Mouse (Mus musculus) neural tube, embryonic 15.5 days (tissue): Measurements from ENCODE around the gene Defb46. TPM values are rescaled to one million over a fixed set of nuclear protein-coding genes. Genes with fewer than 3 reads are reported as not detected.

Source experiments
- ATAC-seq: fragments of 200-750 bp; cut with Nextera tagmentation; 2 replicates; pipeline ENCODE4 v1.8.0; 2017; ENCODE audit warnings: mild to moderate bottlenecking, moderate TSS enrichment, moderate library complexity; ENCODE audit not compliant: low FRiP score
- H3K27ac ChIP-seq: fragments of 300-500 bp; sonication (generic); replicated peaks from 2 replicates; pipeline ENCODE4 v1.5.1; 2015; ENCODE audit warnings: mild to moderate bottlenecking, inconsistent platforms
- H3K27me3 ChIP-seq: fragments of 300-500 bp; sonication (generic); replicated peaks from 2 replicates; pipeline ENCODE4 v1.6.1; 2015; ENCODE audit warnings: inconsistent platforms
- H3K36me3 ChIP-seq: fragments of 300-500 bp; sonication (generic); 2 replicates; pipeline ENCODE4 v1.6.1; 2015; ENCODE audit warnings: inconsistent platforms
- H3K4me1 ChIP-seq: fragments of 300-500 bp; sonication (generic); 2 replicates; pipeline ENCODE4 v1.6.1; 2015; ENCODE audit warnings: inconsistent platforms
- H3K4me2 ChIP-seq: fragments of 300-500 bp; sonication (generic); 2 replicates; pipeline ENCODE4 v1.6.1; 2015; ENCODE audit warnings: inconsistent platforms, mild to moderate bottlenecking, moderate library complexity
- H3K4me3 ChIP-seq: fragments of 300-500 bp; sonication (generic); replicated peaks from 2 replicates; pipeline ENCODE4 v1.5.1; 2015; ENCODE audit warnings: mild to moderate bottlenecking, inconsistent platforms
- H3K9ac ChIP-seq: fragments of 300-500 bp; sonication (generic); replicated peaks from 2 replicates; pipeline ENCODE4 v1.6.1; 2015; ENCODE audit warnings: mild to moderate bottlenecking, inconsistent platforms
- H3K9me3 ChIP-seq: fragments of 300-500 bp; sonication (generic); replicated peaks from 2 replicates; pipeline ENCODE4 v1.6.1; 2016; ENCODE audit warnings: inconsistent platforms
- WGBS: fragments of 180-500 bp; shearing (Covaris S2); methylation state at CpG from one replicate; pipeline ENCODE4 v1.1.7; 2015; ENCODE audit warnings: mixed read lengths; 5-methylcytosine and 5-hydroxymethylcytosine counted together
- polyA plus RNA-seq: library from polyadenylated mRNA; unstranded; fragments of >200 nt; fragmentation: Nextera tagmentation; extraction: Ambion mirVana; gene quantifications from 2 replicates; pipeline ENCODE4 v1.2.1, GENCODE M21; 2015

The Defb46 gene
- polyA plus RNA-seq, result not detected in 2 replicates

GRCm38 (mm10) chr8:19239616-19240015 is at the start of gene Defb46:
TSS of gene Defb46 (plus strand) at chr8:19239916.
- 95% methylated on average over 2 of the region's 2 CpGs for WGBS
- Histone ChIP-seq H3K27me3 (no peaks in the 10 kb centered on the region), H3K9me3 (no peaks in the 10 kb centered on the region), H3K4me1 (no peaks in the 10 kb centered on the region), H3K36me3 (no peaks in the 10 kb centered on the region), H3K4me3 (no peak within 1 kb of the TSS), H3K4me2 (no peak within 1 kb of the TSS), H3K9ac (no peak within 1 kb of the TSS), H3K27ac (no peak within 1 kb of the TSS)
- ATAC-seq, result no peak

GRCm38 (mm10) chr8:19225161-19225560 is 14.6 kb upstream of the Defb46 start, which contains the start of gene Defb6:
TSS of gene Defb6 (plus strand) at chr8:19225478.
- Histone ChIP-seq H3K9me3 (no peaks in the 10 kb centered on the region), H3K36me3 (no peaks in the 10 kb centered on the region), H3K27me3 (no peaks in the 10 kb centered on the region), H3K27ac (no peak within 1 kb of the TSS), H3K4me2 (no peak within 1 kb of the TSS), H3K4me3 (no peak within 1 kb of the TSS), H3K9ac (no peak within 1 kb of the TSS), H3K4me1 (no peaks in the 10 kb centered on the region)
- ATAC-seq, result no peak
- 50% methylated on average over 1 of the region's 1 CpGs for WGBS

- H3K9ac ChIP-seq, result no peak overlapping the region
- no peaks in the 10 kb centered on the region for H3K4me1 ChIP-seq
- H3K36me3 ChIP-seq, result no peaks in the 10 kb centered on the region
- WGBS, result 56% methylated on average over 1 of the region's 1 CpGs
- H3K4me3 ChIP-seq, result no peak overlapping the region
- H3K27me3 ChIP-seq, result no peaks in the 10 kb centered on the region
- H3K4me2 ChIP-seq, result no peak overlapping the region
- no peak overlapping the region for H3K27ac ChIP-seq
- no peaks in the 10 kb centered on the region for H3K9me3 ChIP-seq
- no peak for ATAC-seq
These were observed 1.6 kb upstream of the Defb46 start for GRCm38 (mm10) chr8:19238101-19238500.

- H3K27ac ChIP-seq, result no peak within 1 kb of the TSS
- no peaks in the 10 kb centered on the region for H3K27me3 ChIP-seq
- no peak within 1 kb of the TSS for H3K4me3 ChIP-seq
- WGBS, result 95% methylated on average over 5 of the region's 5 CpGs
- no peak for ATAC-seq
- H3K4me2 ChIP-seq, result no peak within 1 kb of the TSS
- H3K36me3 ChIP-seq, result no peaks in the 10 kb centered on the region
- no peaks in the 10 kb centered on the region for H3K9me3 ChIP-seq
- H3K9ac ChIP-seq, result no peak within 1 kb of the TSS
- H3K4me1 ChIP-seq, result no peaks in the 10 kb centered on the region
These were observed 7.6 kb downstream of the Defb46 start, which contains the start of gene Defb5 for GRCm38 (mm10) chr8:19247280-19247679. TSS of gene Defb5 (plus strand) at chr8:19247580.

GRCm38 (mm10) chr8:19258136-19258535 is 18.4 kb downstream of the Defb46 start:
- H3K9me3 ChIP-seq, result 0 out of 2 replicates have a peak, but pooled peaks cover 3% of the 10 kb centered on the region
- H3K4me3 ChIP-seq, result no peak overlapping the region
- no peak overlapping the region for H3K27ac ChIP-seq
- no peaks in the 10 kb centered on the region for H3K27me3 ChIP-seq
- no peaks in the 10 kb centered on the region for H3K36me3 ChIP-seq
- H3K4me1 ChIP-seq, result no peaks in the 10 kb centered on the region
- H3K9ac ChIP-seq, result no peak overlapping the region
- no peak for ATAC-seq
- no peak overlapping the region for H3K4me2 ChIP-seq

GRCm38 (mm10) chr8:19259667-19260066 is 20.0 kb downstream of the Defb46 start:
- H3K9me3 ChIP-seq, result 0 out of 2 replicates have a peak, but pooled peaks cover 3% of the 10 kb centered on the region

More at GRCm38 (mm10) chr8:19259667-19260066, 20.0 kb downstream of the Defb46 start:
- Histone ChIP-seq H3K4me1 (no peaks in the 10 kb centered on the region), H3K4me3 (no peak overlapping the region), H3K9ac (no peak overlapping the region), H3K36me3 (no peaks in the 10 kb centered on the region), H3K27ac (no peak overlapping the region), H3K4me2 (no peak overlapping the region), H3K27me3 (no peaks in the 10 kb centered on the region)
- ATAC-seq, result no peak
- 59% methylated on average over 3 of the region's 3 CpGs for WGBS

Other genes with a start within 250 kb of the Defb46 start
- not detected in 2 replicates for gene Defb37, start 248.9 kb upstream of the Defb46 start, polyA plus RNA-seq
- gene Defb38, start 213.3 kb upstream of the Defb46 start, polyA plus RNA-seq, result not detected in 2 replicates
- gene Defb39, start 175.1 kb upstream of the Defb46 start, polyA plus RNA-seq, result not detected in 2 replicates
- not detected in 2 replicates for gene Defb12, start 125.1 kb upstream of the Defb46 start, polyA plus RNA-seq
- gene Defb34, start 116.2 kb upstream of the Defb46 start, polyA plus RNA-seq, result not detected in 2 replicates
- not detected in 2 replicates for gene Gm45826, start 99.1 kb upstream of the Defb46 start, polyA plus RNA-seq
- not detected in 2 replicates for gene Defb14, start 45.6 kb upstream of the Defb46 start, polyA plus RNA-seq
- gene Defb4, start 41.2 kb upstream of the Defb46 start, polyA plus RNA-seq, result not detected in 2 replicates
- not detected in 2 replicates for gene Defb6, start 14.4 kb upstream of the Defb46 start, polyA plus RNA-seq
- gene Defb5, start 7.7 kb downstream of the Defb46 start, polyA plus RNA-seq, result not detected in 2 replicates
- not detected in 2 replicates for gene Defb3, start 53.4 kb downstream of the Defb46 start, polyA plus RNA-seq
- gene Defb8, start 207.7 kb downstream of the Defb46 start, polyA plus RNA-seq, result not detected in 2 replicates